Mouse (Mus musculus) forebrain, embryonic 14.5 days (tissue): ENCODE measurements around the gene Heatr5a. TPM values are rescaled to one million over a fixed set of nuclear protein-coding genes. Genes with fewer than 3 reads are reported as not detected.

ENCODE experiments used
- ATAC-seq: fragments of 200-750 bp; cut with Nextera tagmentation; 2 replicates; pipeline ENCODE4 v1.8.0; 2017; ENCODE audit warnings: mild to moderate bottlenecking, moderate library complexity
- DNase-seq: peaks from one replicate; pipeline ENCODE4 v3.0.0-alpha.2; 2015; ENCODE audit warnings: low spot score
- H3K27ac ChIP-seq: fragments of 300-500 bp; sonication (generic); 2 replicates; pipeline ENCODE4 v1.5.1; 2014; ENCODE audit warnings: low read depth, mild to moderate bottlenecking, control low read depth, low read length, moderate library complexity
- H3K27me3 ChIP-seq: fragments of 300-500 bp; sonication (generic); replicated peaks from 2 replicates; pipeline ENCODE4 v1.6.1; 2014; ENCODE audit warnings: low read length, control low read depth, mixed read lengths; ENCODE audit not compliant: control insufficient read depth, insufficient read depth
- H3K36me3 ChIP-seq: fragments of 300-500 bp; sonication (generic); 2 replicates; pipeline ENCODE4 v1.6.1; 2014; ENCODE audit warnings: low read length, control low read depth; ENCODE audit not compliant: control insufficient read depth, insufficient read depth
- H3K4me1 ChIP-seq: fragments of 300-500 bp; sonication (generic); 2 replicates; pipeline ENCODE4 v1.6.1; 2014; ENCODE audit warnings: antibody characterized with exemption, low read length, control low read depth; ENCODE audit not compliant: control insufficient read depth, insufficient read depth
- H3K4me2 ChIP-seq: fragments of 300-500 bp; sonication (generic); 2 replicates; pipeline ENCODE4 v1.6.1; 2014; ENCODE audit warnings: mild to moderate bottlenecking, control low read depth, low read length
- H3K4me3 ChIP-seq: fragments of 300-500 bp; sonication (generic); 2 replicates; pipeline ENCODE4 v1.5.1; 2014; ENCODE audit warnings: low read depth, low read length, control low read depth
- H3K9ac ChIP-seq: fragments of 300-500 bp; sonication (generic); 2 replicates; pipeline ENCODE4 v1.6.1; 2014; ENCODE audit warnings: mild to moderate bottlenecking, low read length, control low read depth, moderate library complexity
- H3K9me3 ChIP-seq: fragments of 300-500 bp; sonication (generic); replicated peaks from 2 replicates; pipeline ENCODE4 v1.6.1; 2016; ENCODE audit warnings: low read length, control low read depth, mixed read lengths; ENCODE audit not compliant: control insufficient read depth
- WGBS: fragments of 180-500 bp; shearing (Covaris S2); extraction: QIAGEN DNeasy Blood & Tissue Kit; methylation state at CpG from one replicate; pipeline ENCODE4 v1.1.7; 2014; 5-methylcytosine and 5-hydroxymethylcytosine counted together
- polyA plus RNA-seq: library from polyadenylated mRNA; unstranded; fragments of >200 nt; fragmentation: Nextera tagmentation; extraction: Ambion mirVana; gene quantifications from 2 replicates; pipeline ENCODE4 v1.2.1, GENCODE M21; 2014

The Heatr5a gene
- polyA plus RNA-seq, 1 experiment from 2014 or later, result 4.8 TPM

- ATAC-seq, result no peak
- H3K4me3 ChIP-seq, result no peak overlapping the region
Observed at GRCm38 (mm10) chr12:51985163-51985748, 14.1 kb upstream of the Heatr5a start.

GRCm38 (mm10) chr12:51983625-51984024 lies 12.5 kb upstream of the Heatr5a start:
- Histone ChIP-seq H3K4me3 (no peak overlapping the region), H3K27me3 (no peaks in the 10 kb centered on the region), H3K4me2 (no peak overlapping the region), H3K9me3 (no peaks in the 10 kb centered on the region), H3K36me3 (no peaks in the 10 kb centered on the region), H3K27ac (no peak overlapping the region), H3K9ac (no peak overlapping the region), H3K4me1 (no peaks in the 10 kb centered on the region)
- no peak for ATAC-seq
- WGBS, result 90% methylated on average over 1 of the region's 1 CpGs
- DNase-seq, result no peak

More at GRCm38 (mm10) chr12:51985163-51985748, 14.1 kb upstream of the Heatr5a start:
- 95% methylated on average over 3 of the region's 3 CpGs for WGBS
- H3K4me2 ChIP-seq, result no peak overlapping the region
- H3K4me1 ChIP-seq, result no peaks in the 10 kb centered on the region
- H3K9me3 ChIP-seq, result no peaks in the 10 kb centered on the region
- no peak overlapping the region for H3K27ac ChIP-seq
- DNase-seq, result no peak
- H3K9ac ChIP-seq, result no peak overlapping the region
- H3K36me3 ChIP-seq, result no peaks in the 10 kb centered on the region
- no peaks in the 10 kb centered on the region for H3K27me3 ChIP-seq

GRCm38 (mm10) chr12:51976531-51976930 lies 5.4 kb upstream of the Heatr5a start:
- H3K36me3 ChIP-seq, result no peaks in the 10 kb centered on the region
- no peaks in the 10 kb centered on the region for H3K27me3 ChIP-seq
- H3K4me2 ChIP-seq, result no peak overlapping the region
- H3K9ac ChIP-seq, result no peak overlapping the region
- H3K4me3 ChIP-seq, result no peak overlapping the region
- no peak for DNase-seq
- no peaks in the 10 kb centered on the region for H3K4me1 ChIP-seq
- no peaks in the 10 kb centered on the region for H3K9me3 ChIP-seq
- no peak for ATAC-seq
- no peak overlapping the region for H3K27ac ChIP-seq
- WGBS, result 76% methylated on average over 9 of the region's 9 CpGs

- H3K27me3 ChIP-seq, result no peaks in the 10 kb centered on the region
- peaks cover 4% of the 10 kb centered on the region; the same call in 1 of the 2 replicates for H3K4me1 ChIP-seq
- ATAC-seq (no peak), DNase-seq (no peak)
- H3K36me3 ChIP-seq, result no peaks in the 10 kb centered on the region
- H3K4me2 ChIP-seq, result no peak overlapping the region
- no peak overlapping the region for H3K27ac ChIP-seq
- H3K4me3 ChIP-seq, result no peak overlapping the region
- no peak overlapping the region for H3K9ac ChIP-seq
- H3K9me3 ChIP-seq, result no peaks in the 10 kb centered on the region
- 100% methylated on average over 1 of the region's 1 CpGs for WGBS
Observed at GRCm38 (mm10) chr12:51974381-51974780, 3.3 kb upstream of the Heatr5a start.

- H3K27me3 ChIP-seq, result no peaks in the 10 kb centered on the region
- no peak for ATAC-seq
- H3K9me3 ChIP-seq, result no peaks in the 10 kb centered on the region
- H3K4me1 ChIP-seq, result peaks cover 4% of the 10 kb centered on the region; the same call in 1 of the 2 replicates
- no peaks in the 10 kb centered on the region for H3K36me3 ChIP-seq
- 92% methylated on average over 5 of the region's 5 CpGs for WGBS
- H3K27ac ChIP-seq, result no peak overlapping the region
- no peak for DNase-seq
- H3K4me2 ChIP-seq, result no peak overlapping the region
- no peak overlapping the region for H3K4me3 ChIP-seq
- no peak overlapping the region for H3K9ac ChIP-seq
Observed at GRCm38 (mm10) chr12:51972269-51973065, 1.3 kb upstream of the Heatr5a start.

- DNase-seq (no peak), ATAC-seq (no peak)
- H3K9ac ChIP-seq, result peak overlapping the region; percentile 81
- no peaks in the 10 kb centered on the region for H3K27me3 ChIP-seq
- H3K36me3 ChIP-seq, result no peaks in the 10 kb centered on the region
- H3K4me2 ChIP-seq, result peak overlapping the region; percentile 72
- WGBS, result 2% methylated on average over 35 of the region's 35 CpGs
- peak overlapping the region; percentile 84 for H3K27ac ChIP-seq
- no peaks in the 10 kb centered on the region for H3K9me3 ChIP-seq
- H3K4me1 ChIP-seq, result peaks cover 4% of the 10 kb centered on the region; the same call in 1 of the 2 replicates
- H3K4me3 ChIP-seq, result peak overlapping the region; percentile 92
Observed at GRCm38 (mm10) chr12:51970352-51971069, 610 bp downstream of the Heatr5a start.

GRCm38 (mm10) chr12:51969876-51970275 lies 1.2 kb downstream of the Heatr5a start:
- Histone ChIP-seq H3K4me3 (peak overlapping the region; percentile 92), H3K36me3 (no peaks in the 10 kb centered on the region), H3K4me2 (peak overlapping the region; percentile 72), H3K27ac (no peak overlapping the region), H3K9me3 (no peaks in the 10 kb centered on the region), H3K27me3 (no peaks in the 10 kb centered on the region), H3K4me1 (peaks cover 4% of the 10 kb centered on the region; the same call in 1 of the 2 replicates), H3K9ac (no peak overlapping the region)
- no peak for ATAC-seq
- DNase-seq, result no peak
- WGBS, result 27% methylated on average over 7 of the region's 7 CpGs

GRCm38 (mm10) chr12:51969092-51969491 lies 2.0 kb downstream of the Heatr5a start:
- Histone ChIP-seq H3K4me3 (no peak overlapping the region), H3K4me2 (no peak overlapping the region), H3K4me1 (peaks cover 4% of the 10 kb centered on the region; the same call in 1 of the 2 replicates), H3K9ac (no peak overlapping the region), H3K27me3 (no peaks in the 10 kb centered on the region), H3K9me3 (no peaks in the 10 kb centered on the region), H3K27ac (no peak overlapping the region), H3K36me3 (no peaks in the 10 kb centered on the region)
- no peak for DNase-seq
- 87% methylated on average over 2 of the region's 2 CpGs for WGBS
- no peak for ATAC-seq
